Mouse (Mus musculus) midbrain, postnatal 0 days (tissue): ENCODE results near the gene Svs1. TPM values are rescaled to one million over a fixed set of nuclear protein-coding genes. Genes with fewer than 3 reads are reported as not detected.
A peak's percentile ranks its signal among the peaks of the same experiment; 100 is the strongest.

Experiments
- ATAC-seq: fragments of 200-750 bp; cut with Nextera tagmentation; 2 replicates; pipeline ENCODE4 v1.8.0; 2017; ENCODE audit warnings: moderate number of reproducible peaks, mild to moderate bottlenecking, moderate TSS enrichment, moderate library complexity; ENCODE audit not compliant: low FRiP score
- DNase-seq: peaks from one replicate; pipeline ENCODE4 v3.0.0-alpha.2; 2015; ENCODE audit warnings: low spot score
- H3K27ac ChIP-seq: fragments of 300-500 bp; sonication (generic); 2 replicates; pipeline ENCODE4 v1.5.1; 2014; ENCODE audit warnings: low read depth, mild to moderate bottlenecking, low read length, mixed read lengths
- H3K27me3 ChIP-seq: fragments of 300-500 bp; sonication (generic); 2 replicates; pipeline ENCODE4 v1.6.1; 2014; ENCODE audit warnings: low read length, control low read depth, mixed read lengths; ENCODE audit not compliant: insufficient read depth
- H3K36me3 ChIP-seq: fragments of 300-500 bp; sonication (generic); 2 replicates; pipeline ENCODE4 v1.6.1; 2014; ENCODE audit warnings: low read length, control low read depth, mixed read lengths; ENCODE audit not compliant: insufficient read depth
- H3K4me1 ChIP-seq: fragments of 300-500 bp; sonication (generic); 2 replicates; pipeline ENCODE4 v1.6.1; 2014; ENCODE audit warnings: mild to moderate bottlenecking, control low read depth, antibody characterized with exemption, low read length, mixed read lengths; ENCODE audit not compliant: insufficient read depth
- H3K4me2 ChIP-seq: fragments of 300-500 bp; sonication (generic); 2 replicates; pipeline ENCODE4 v1.6.1; 2014; ENCODE audit warnings: low read depth, mild to moderate bottlenecking, low read length, mixed read lengths; ENCODE audit not compliant: poor library complexity, severe bottlenecking
- H3K4me3 ChIP-seq: fragments of 300-500 bp; sonication (generic); 2 replicates; pipeline ENCODE4 v1.5.1; 2014; ENCODE audit warnings: low read depth, mild to moderate bottlenecking, low read length, moderate library complexity
- H3K9ac ChIP-seq: fragments of 300-500 bp; sonication (generic); replicated peaks from 2 replicates; pipeline ENCODE4 v1.6.1; 2014; ENCODE audit warnings: mild to moderate bottlenecking, low read length, moderate library complexity, mixed read lengths; ENCODE audit not compliant: poor library complexity, severe bottlenecking
- H3K9me3 ChIP-seq: fragments of 300-500 bp; sonication (generic); 2 replicates; pipeline ENCODE4 v1.6.1; 2016; ENCODE audit warnings: low read length, control low read depth
- CTCF ChIP-seq: IDR thresholded peaks from 2 replicates; pipeline ENCODE4 v1.5.1; 2016; ENCODE audit warnings: antibody characterized with exemption, mild to moderate bottlenecking
- WGBS: fragments of 180-500 bp; shearing (Covaris S2); extraction: QIAGEN DNeasy Blood & Tissue Kit; methylation state at CpG from one replicate; pipeline ENCODE4 v1.1.7; 2014; 5-methylcytosine and 5-hydroxymethylcytosine counted together
- polyA plus RNA-seq: library from polyadenylated mRNA; unstranded; fragments of >200 nt; fragmentation: Nextera tagmentation; extraction: Ambion mirVana; gene quantifications from 2 replicates; pipeline ENCODE4 v1.2.1, GENCODE M21; 2015
- total RNA-seq: library from RNA; depleted of rRNA; stranded (reverse); fragments of >200 nt; gene quantifications from 2 replicates; pipeline ENCODE4 v1.2.3, GENCODE M21; 2014

Gene Svs1
- total and polyA plus RNA-seq, 2 experiments from 2014 or later, result not detected

- Histone ChIP-seq H3K4me3 (no peak overlapping the region), H3K36me3 (no peaks in the 10 kb centered on the region), H3K9ac (no peak overlapping the region), H3K27me3 (no peaks in the 10 kb centered on the region), H3K4me2 (no peak overlapping the region), H3K4me1 (no peaks in the 10 kb centered on the region; the same call in 1 of the 2 replicates), H3K27ac (no peak overlapping the region), H3K9me3 (no peaks in the 10 kb centered on the region)
- no peak for ATAC-seq
- DNase-seq, result no peak
- TF ChIP-seq CTCF, result no peak
- WGBS, result 85% methylated on average over 5 of the region's 5 CpGs
Observed at GRCm38 (mm10) chr6:49011191-49011590, 24.5 kb downstream of the Svs1 start.

GRCm38 (mm10) chr6:49013023-49013422, 26.4 kb downstream of the Svs1 start:
- H3K4me1 ChIP-seq, result no peaks in the 10 kb centered on the region; the same call in 1 of the 2 replicates
- H3K9me3 ChIP-seq, result no peaks in the 10 kb centered on the region
- no peak overlapping the region for H3K4me2 ChIP-seq
- no peak for TF ChIP-seq CTCF
- H3K36me3 ChIP-seq, result no peaks in the 10 kb centered on the region
- H3K27ac ChIP-seq, result no peak overlapping the region
- WGBS, result 87% methylated on average over 4 of the region's 4 CpGs
- ATAC-seq, result no peak
- H3K9ac ChIP-seq, result no peak overlapping the region
- no peak for DNase-seq
- no peaks in the 10 kb centered on the region for H3K27me3 ChIP-seq
- no peak overlapping the region for H3K4me3 ChIP-seq

GRCm38 (mm10) chr6:49013458-49013857, 26.8 kb downstream of the Svs1 start:
- TF ChIP-seq CTCF, result no peak
- Histone ChIP-seq H3K27me3 (no peaks in the 10 kb centered on the region), H3K4me2 (no peak overlapping the region), H3K9ac (no peak overlapping the region), H3K36me3 (no peaks in the 10 kb centered on the region), H3K4me1 (no peaks in the 10 kb centered on the region; the same call in 1 of the 2 replicates), H3K27ac (no peak overlapping the region), H3K9me3 (no peaks in the 10 kb centered on the region), H3K4me3 (no peak overlapping the region)
- ATAC-seq, result no peak
- no peak for DNase-seq
- WGBS, result 86% methylated on average over 3 of the region's 3 CpGs

- Histone ChIP-seq H3K4me1 (no peaks in the 10 kb centered on the region), H3K4me2 (no peak overlapping the region), H3K36me3 (no peaks in the 10 kb centered on the region), H3K9me3 (no peaks in the 10 kb centered on the region), H3K9ac (no peak overlapping the region), H3K4me3 (no peak overlapping the region), H3K27me3 (no peaks in the 10 kb centered on the region), H3K27ac (no peak overlapping the region)
- no peak for DNase-seq
- ATAC-seq, result no peak
- no peak for TF ChIP-seq CTCF
- WGBS, result 73% methylated on average over 12 of the region's 12 CpGs
Observed at GRCm38 (mm10) chr6:49017150-49017549, 30.5 kb downstream of the Svs1 start.

GRCm38 (mm10) chr6:49019341-49019740, 32.7 kb downstream of the Svs1 start:
- Histone ChIP-seq H3K9ac (no peak overlapping the region), H3K4me1 (no peaks in the 10 kb centered on the region), H3K9me3 (no peaks in the 10 kb centered on the region), H3K36me3 (no peaks in the 10 kb centered on the region), H3K27me3 (no peaks in the 10 kb centered on the region), H3K4me2 (no peak overlapping the region), H3K4me3 (no peak overlapping the region), H3K27ac (no peak overlapping the region)
- TF ChIP-seq CTCF, result no peak
- 96% methylated on average over 1 of the region's 1 CpGs for WGBS
- no peak for ATAC-seq
- no peak for DNase-seq

GRCm38 (mm10) chr6:49021141-49022012, 34.7 kb downstream of the Svs1 start:
- ATAC-seq, result peak; percentile 70
- Histone ChIP-seq H3K9me3 (no peaks in the 10 kb centered on the region), H3K27ac (no peak overlapping the region), H3K4me1 (no peaks in the 10 kb centered on the region), H3K27me3 (no peaks in the 10 kb centered on the region), H3K9ac (no peak overlapping the region), H3K36me3 (no peaks in the 10 kb centered on the region), H3K4me2 (no peak overlapping the region), H3K4me3 (no peak overlapping the region)
- WGBS, result 60% methylated on average over 14 of the region's 14 CpGs
- DNase-seq, result peak; percentile 74
- TF ChIP-seq CTCF, result no peak
